Mouse (Mus musculus): ENCODE results near the gene Zfp61.

Zfp61 gene

GRCm38 (mm10) chr7:24300771-24301282 is at the start of gene Zfp61:
Zfp61 (minus strand) TSS chr7:24301232.
- DNase-seq (ENCODE audit: low read depth, low spot score) = peak; percentile 44

DNA sequence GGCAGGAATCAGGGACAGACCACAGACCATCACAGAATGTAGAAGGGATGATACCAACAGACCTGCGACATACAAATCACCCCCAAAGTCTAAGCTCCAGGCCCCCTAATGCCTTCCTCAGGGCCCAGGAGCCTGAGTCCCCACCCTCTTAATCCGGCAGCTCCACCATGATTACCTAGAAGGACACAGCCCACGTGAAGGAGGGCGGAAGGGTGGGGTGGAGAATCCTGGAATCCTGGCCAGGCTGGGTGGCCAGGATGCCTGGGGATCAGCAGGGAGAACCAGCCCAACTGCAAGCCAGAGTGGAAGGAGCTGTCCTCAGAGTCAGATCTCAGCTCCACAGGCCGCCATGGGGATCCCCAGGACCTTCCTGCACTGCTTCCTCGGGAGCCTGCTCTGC is 47.9 kb upstream of the Zfp61 start, which contains the start of gene Lypd5:
Lypd5 (plus strand) TSS at position 301 of the 400 bp plus-strand sequence.
- no peaks in the 10 kb centered on the region; the same call in 1 of the 2 replicates for H3K27me3 ChIP-seq (ENCODE audit: control insufficient read depth, insufficient read depth, low read length, poor library complexity, severe bottlenecking)
- H3K36me3 ChIP-seq (ENCODE audit: control insufficient read depth, insufficient read depth, low read length, poor library complexity, severe bottlenecking) = no peaks in the 10 kb centered on the region
- DNase-seq (ENCODE audit: low read depth, low spot score) = no peak

More at GRCm38 (mm10) chr7:24300771-24301282, at the start of gene Zfp61:
- peaks cover 2% of the 10 kb centered on the region for H3K36me3 ChIP-seq (ENCODE audit: control insufficient read depth, insufficient read depth, low read length, poor library complexity, severe bottlenecking)
- no peaks in the 10 kb centered on the region for H3K27me3 ChIP-seq (ENCODE audit: control insufficient read depth, insufficient read depth, low read length, poor library complexity, severe bottlenecking)

- DNase-seq (ENCODE audit: low read depth, low spot score) = no peak
- H3K36me3 ChIP-seq (ENCODE audit: control insufficient read depth, insufficient read depth, low read length, poor library complexity, severe bottlenecking) = no peaks in the 10 kb centered on the region
- H3K27me3 ChIP-seq (ENCODE audit: control insufficient read depth, insufficient read depth, low read length, poor library complexity, severe bottlenecking) = no peaks in the 10 kb centered on the region; the same call in 1 of the 2 replicates
Observed at GRCm38 (mm10) chr7:24346444-24346843, 45.4 kb upstream of the Zfp61 start.

DNA sequence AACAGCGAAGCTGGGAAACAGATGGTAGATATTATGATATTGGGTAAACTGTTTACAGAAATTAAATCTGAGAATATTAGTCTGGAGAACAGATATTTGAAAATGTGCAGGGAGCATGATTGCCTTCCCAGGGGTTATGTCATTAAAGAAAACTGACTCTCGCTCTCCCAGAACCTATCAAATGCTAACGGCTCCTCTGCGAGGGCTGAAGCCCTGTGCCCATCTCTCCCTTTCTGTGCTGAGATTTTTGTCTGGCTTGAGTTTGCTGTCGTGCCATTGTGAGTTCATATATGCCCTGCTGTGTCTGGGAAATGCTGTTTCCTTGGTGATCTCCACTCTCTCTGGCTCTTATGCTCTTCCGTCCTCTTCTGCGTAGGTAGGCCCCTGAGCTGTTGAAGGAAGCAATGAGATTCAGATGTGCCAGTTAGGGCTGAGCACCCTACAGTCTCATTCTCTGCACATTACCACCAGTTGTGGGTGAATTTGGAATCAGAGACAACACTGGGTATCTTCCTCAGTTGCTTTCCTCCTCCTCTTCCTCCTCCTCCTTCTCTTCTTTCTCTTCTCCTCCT is 42.8 kb upstream of the Zfp61 start:
- Histone ChIP-seq H3K27me3 (ENCODE audit: control insufficient read depth, insufficient read depth, low read length, poor library complexity, severe bottlenecking) (no peaks in the 10 kb centered on the region; the same call in 1 of the 2 replicates), H3K36me3 (ENCODE audit: control insufficient read depth, insufficient read depth, low read length, poor library complexity, severe bottlenecking) (no peaks in the 10 kb centered on the region)
- no peak for DNase-seq (ENCODE audit: low read depth, low spot score)

DNA sequence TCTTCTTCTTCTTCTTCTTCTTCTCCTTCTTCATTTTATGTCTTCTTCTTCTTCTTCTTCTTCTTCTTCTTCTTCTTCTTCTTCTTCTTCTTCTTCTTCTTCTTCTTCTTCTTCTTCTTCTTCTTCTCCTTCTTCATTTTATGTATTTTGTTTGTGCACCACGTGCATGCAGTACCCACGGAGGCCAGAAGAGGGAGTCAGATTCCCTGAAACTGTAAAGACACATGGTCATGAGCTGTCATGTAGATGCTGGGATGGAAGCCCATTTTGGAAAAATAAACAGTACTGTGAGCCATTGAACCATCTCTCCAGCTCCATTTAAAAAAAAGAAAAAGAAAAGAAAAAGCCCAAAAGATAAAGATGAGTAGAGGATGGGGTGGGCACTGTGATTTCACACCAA is 37.2 kb upstream of the Zfp61 start:
- Histone ChIP-seq H3K27me3 (ENCODE audit: control insufficient read depth, insufficient read depth, low read length, poor library complexity, severe bottlenecking) (no peaks in the 10 kb centered on the region; the same call in 1 of the 2 replicates), H3K36me3 (ENCODE audit: control insufficient read depth, insufficient read depth, low read length, poor library complexity, severe bottlenecking) (no peaks in the 10 kb centered on the region)
- DNase-seq (ENCODE audit: low read depth, low spot score) = no peak

DNA sequence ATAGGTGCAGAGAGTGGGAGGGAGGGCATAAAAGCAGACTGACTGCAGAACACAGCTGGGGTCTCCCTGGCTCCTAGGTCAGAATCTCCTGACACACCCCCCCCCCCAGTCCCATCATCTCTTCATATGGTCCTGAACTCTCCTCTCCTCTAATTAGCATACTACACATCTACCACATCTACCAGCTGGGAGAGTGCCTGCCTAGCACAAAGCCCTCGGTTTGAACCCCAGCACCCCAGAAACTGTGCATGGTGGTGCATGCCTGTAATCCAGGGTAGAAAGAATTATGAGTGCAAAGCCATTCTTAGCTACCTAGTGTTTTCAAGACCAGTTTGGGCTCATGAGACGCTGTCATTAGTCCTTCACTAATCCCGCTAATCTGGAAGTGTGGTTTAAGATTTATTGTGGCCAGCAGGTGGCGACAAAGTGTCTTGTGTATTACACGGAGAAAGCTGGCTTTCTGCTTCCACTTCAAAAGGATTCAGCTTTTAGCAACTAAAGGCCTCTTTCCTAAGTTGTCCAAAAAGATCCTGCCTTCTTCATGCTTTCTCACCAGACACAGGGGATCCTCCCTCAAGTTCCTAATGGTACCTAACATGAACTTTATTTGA is 34.8 kb upstream of the Zfp61 start:
- peak; percentile 85 for DNase-seq (ENCODE audit: low read depth, low spot score)
- H3K27me3 ChIP-seq (ENCODE audit: control insufficient read depth, insufficient read depth, low read length, poor library complexity, severe bottlenecking) = no peaks in the 10 kb centered on the region; the same call in 1 of the 2 replicates
- no peaks in the 10 kb centered on the region for H3K36me3 ChIP-seq (ENCODE audit: control insufficient read depth, insufficient read depth, low read length, poor library complexity, severe bottlenecking)

GRCm38 (mm10) chr7:24333304-24333986 is 32.4 kb upstream of the Zfp61 start, which contains the start of gene Tescl:
Tescl (minus strand) TSS chr7:24333936.
- no peak for DNase-seq (ENCODE audit: low read depth, low spot score)
- Histone ChIP-seq H3K27me3 (ENCODE audit: control insufficient read depth, insufficient read depth, low read length, poor library complexity, severe bottlenecking) (no peaks in the 10 kb centered on the region; the same call in 1 of the 2 replicates), H3K36me3 (ENCODE audit: control insufficient read depth, insufficient read depth, low read length, poor library complexity, severe bottlenecking) (no peaks in the 10 kb centered on the region)

GRCm38 (mm10) chr7:24327281-24327975 is 26.4 kb upstream of the Zfp61 start:
- peaks cover 1% of the 10 kb centered on the region; the same call in 1 of the 2 replicates for H3K27me3 ChIP-seq (ENCODE audit: control insufficient read depth, insufficient read depth, low read length, poor library complexity, severe bottlenecking)
- DNase-seq (ENCODE audit: low read depth, low spot score) = no peak
- H3K36me3 ChIP-seq (ENCODE audit: control insufficient read depth, insufficient read depth, low read length, poor library complexity, severe bottlenecking) = no peaks in the 10 kb centered on the region

- no peaks in the 10 kb centered on the region for H3K36me3 ChIP-seq (ENCODE audit: control insufficient read depth, insufficient read depth, low read length, poor library complexity, severe bottlenecking)
- DNase-seq (ENCODE audit: low read depth, low spot score) = no peak
- H3K27me3 ChIP-seq (ENCODE audit: control insufficient read depth, insufficient read depth, low read length, poor library complexity, severe bottlenecking) = peaks cover 1% of the 10 kb centered on the region; the same call in 1 of the 2 replicates
Observed at GRCm38 (mm10) chr7:24326273-24327135, 25.5 kb upstream of the Zfp61 start.

- H3K36me3 ChIP-seq (ENCODE audit: control insufficient read depth, insufficient read depth, low read length, poor library complexity, severe bottlenecking) = no peaks in the 10 kb centered on the region
- peaks cover 1% of the 10 kb centered on the region; the same call in 1 of the 2 replicates for H3K27me3 ChIP-seq (ENCODE audit: control insufficient read depth, insufficient read depth, low read length, poor library complexity, severe bottlenecking)
- no peak for DNase-seq (ENCODE audit: low read depth, low spot score)
Observed at GRCm38 (mm10) chr7:24325675-24326128, 24.7 kb upstream of the Zfp61 start.

- H3K36me3 ChIP-seq (ENCODE audit: control insufficient read depth, insufficient read depth, low read length, poor library complexity, severe bottlenecking) = no peaks in the 10 kb centered on the region
- no peak for DNase-seq (ENCODE audit: low read depth, low spot score)
- H3K27me3 ChIP-seq (ENCODE audit: control insufficient read depth, insufficient read depth, low read length, poor library complexity, severe bottlenecking) = peaks cover 1% of the 10 kb centered on the region; the same call in 1 of the 2 replicates
Observed at GRCm38 (mm10) chr7:24325197-24325596, 24.2 kb upstream of the Zfp61 start.

DNA sequence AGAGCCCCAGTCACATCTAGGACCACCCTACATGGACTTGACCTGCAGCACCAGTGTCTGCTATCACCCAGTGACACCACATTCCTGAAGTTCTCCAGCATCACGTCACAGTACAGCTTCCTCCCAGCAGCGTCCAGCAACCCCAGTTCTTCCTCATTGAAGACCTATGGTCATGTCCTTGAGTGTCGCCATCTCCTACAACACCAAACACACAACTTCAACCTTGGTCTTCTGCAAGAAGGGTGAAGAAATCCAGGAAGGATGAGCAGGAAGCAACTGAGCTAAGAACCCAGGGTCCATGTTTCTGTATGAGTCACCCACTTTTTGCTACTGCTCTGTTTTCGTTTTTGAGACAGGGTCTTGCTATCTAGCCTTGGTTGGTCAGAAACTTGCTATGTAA is 21.6 kb upstream of the Zfp61 start:
- H3K36me3 ChIP-seq (ENCODE audit: control insufficient read depth, insufficient read depth, low read length, poor library complexity, severe bottlenecking) = no peaks in the 10 kb centered on the region
- DNase-seq (ENCODE audit: low read depth, low spot score) = no peak

GRCm38 (mm10) chr7:24318942-24319341 is 17.9 kb upstream of the Zfp61 start:
- peak; percentile 23 for DNase-seq (ENCODE audit: low read depth, low spot score)
- no peaks in the 10 kb centered on the region for H3K27me3 ChIP-seq (ENCODE audit: control insufficient read depth, insufficient read depth, low read length, poor library complexity, severe bottlenecking)
- H3K36me3 ChIP-seq (ENCODE audit: control insufficient read depth, insufficient read depth, low read length, poor library complexity, severe bottlenecking) = no peaks in the 10 kb centered on the region

More for the DNA sequence above, 21.6 kb upstream of the Zfp61 start:
- peaks cover 1% of the 10 kb centered on the region; the same call in 1 of the 2 replicates for H3K27me3 ChIP-seq (ENCODE audit: control insufficient read depth, insufficient read depth, low read length, poor library complexity, severe bottlenecking)
